Mouse (Mus musculus): ENCODE data around the gene Etv4.

- TF ChIP-seq CTCF (conservative IDR thresholded peaks at IDR 0.05; ENCODE audit: low read length) (no peak), NANOG (IDR thresholded peaks at IDR 0.05; ENCODE audit: borderline replicate concordance, low read length) (no peak)
Observed at GRCm38 (mm10) chr11:101832001-101832400, 46.8 kb upstream of the Etv4 start.

Measured in E14TG2a.4 (cell line).